In the genomic region with DNA sequence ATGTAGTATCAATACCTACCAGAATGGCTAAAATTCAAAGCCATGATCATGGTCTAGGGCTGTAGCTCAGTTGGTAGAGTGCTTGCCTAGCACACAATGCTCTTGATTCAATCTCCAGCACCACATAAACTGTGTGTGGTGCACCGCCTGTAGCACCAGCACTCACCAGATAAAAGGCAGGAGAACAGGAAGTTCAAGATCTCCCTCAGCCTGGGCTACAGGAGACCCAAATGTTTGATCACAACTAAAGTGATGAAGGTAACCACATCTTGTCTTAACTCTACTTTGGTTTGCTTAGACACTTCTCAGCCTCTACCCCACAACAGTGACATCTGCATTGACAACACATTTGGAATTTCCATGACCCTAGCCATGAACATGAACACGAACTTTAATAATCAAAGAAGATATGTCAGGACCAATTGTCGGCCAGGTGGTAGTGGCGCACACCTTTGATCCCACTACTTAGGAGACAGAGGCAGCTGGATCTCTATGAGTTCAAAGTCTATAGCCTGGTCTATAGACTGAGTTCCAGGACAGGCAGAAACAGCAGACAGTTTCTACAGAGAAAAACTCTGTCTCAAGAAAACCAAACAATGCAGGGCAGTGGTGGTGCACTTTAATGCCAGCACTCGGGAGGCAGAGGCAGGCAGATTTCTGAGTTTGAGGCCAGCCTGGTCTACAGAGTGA, we compare ENCODE assay signal across 25 mouse cellular contexts. TPM values are rescaled to one million over a fixed set of nuclear protein-coding genes. Genes with fewer than 3 reads are reported as not detected.
DNase-seq lines count a peak whose midpoint lies in the region; ATAC-seq and TF ChIP-seq lines count a peak whose summit lies in the region.
"Had no signal": no experiment of that assay in that cellular context is flagged by ENCODE, and none has a peak within 500 bp of the region (broad histone marks: within the 10 kb centered on the region; RNA-seq: fewer than 3 reads in every experiment).

No protein-coding gene starts in this region.

- peak; percentile 52 to 54; a peak in 2 of 4 replicates for TF ChIP-seq EP300 in MEL (IDR thresholded peaks at IDR 0.05; ENCODE audit: low read depth in 1 of 2, low read length in 2 of 2)

- peaks cover 2 to 12% of the 10 kb centered on the region in 2 experiments; a peak in 3 of 4 replicates for H3K4me1 ChIP-seq in MEL (ENCODE audit: control insufficient read depth in 1 of 2, insufficient read depth in 2 of 2, low read length in 2 of 2)
- H3K4me1 ChIP-seq in intestine, embryonic 15.5 days (replicated peaks), result no peaks in the 10 kb centered on the region
- no peaks in the 10 kb centered on the region; the same call in 1 of the 2 replicates for H3K4me1 ChIP-seq in forebrain, embryonic 11.5 days (replicated peaks; ENCODE audit: control insufficient read depth, insufficient read depth, low read length)
- H3K4me1 ChIP-seq: embryonic facial prominence, embryonic 12.5 days; midbrain, embryonic 12.5 days had no signal

- H3K9ac ChIP-seq in MEL (ENCODE audit: control insufficient read depth, low read depth, low read length, poor library complexity, severe bottlenecking), result no peak overlapping the region
- H3K9ac ChIP-seq in intestine, embryonic 15.5 days, result no peak overlapping the region
- no peak overlapping the region for H3K9ac ChIP-seq in forebrain, embryonic 11.5 days (ENCODE audit: low read length)
- H3K9ac ChIP-seq: embryonic facial prominence, embryonic 12.5 days; forebrain, postnatal 0 days; midbrain, embryonic 12.5 days had no signal

- no peak for TF ChIP-seq POLR2A in MEL (IDR thresholded peaks at IDR 0.05; ENCODE audit: control insufficient read depth in 1 of 2, insufficient read depth in 1 of 2, low read depth in 1 of 2, low read length in 2 of 2, poor library complexity in 1 of 2)

- no peak for TF ChIP-seq CTCF in MEL (IDR thresholded peaks at IDR 0.05 in 2 of 3, conservative IDR thresholded peaks at IDR 0.05 in 1 of 3; ENCODE audit: control insufficient read depth in 1 of 3, insufficient read depth in 1 of 3, low read depth in 2 of 3, low read length in 3 of 3, poor library complexity in 1 of 3, severe bottlenecking in 1 of 3)

- peaks cover 0 to 12% of the 10 kb centered on the region in 2 experiments; a peak in 3 of 4 replicates for H3K36me3 ChIP-seq in MEL (ENCODE audit: control insufficient read depth in 1 of 2, insufficient read depth in 2 of 2, low read length in 2 of 2)
- H3K36me3 ChIP-seq in intestine, embryonic 15.5 days, result 0 out of 2 replicates have a peak, but pooled peaks cover 5% of the 10 kb centered on the region
- H3K36me3 ChIP-seq in forebrain, embryonic 11.5 days (ENCODE audit: control insufficient read depth, insufficient read depth, low read length), result no peaks in the 10 kb centered on the region

- no peak for TF ChIP-seq RAD21 in MEL (IDR thresholded peaks at IDR 0.05; ENCODE audit: low read depth, low read length)

- H3K79me2 ChIP-seq in MEL (ENCODE audit: control insufficient read depth, insufficient read depth, low read length, poor library complexity), result no peaks in the 10 kb centered on the region

- 0 out of 2 replicates have a peak, but pooled peaks have one; percentile 23 for ATAC-seq in intestine, embryonic 15.5 days
- ATAC-seq in forebrain, embryonic 11.5 days (replicated peaks; ENCODE audit: low FRiP score), result no peak
- ATAC-seq: forebrain, postnatal 0 days had no signal

- no peaks in the 10 kb centered on the region for H3K9me3 ChIP-seq in MEL (replicated peaks; ENCODE audit: insufficient read depth, low read length)
- H3K9me3 ChIP-seq in intestine, embryonic 15.5 days, result no peaks in the 10 kb centered on the region
- no peaks in the 10 kb centered on the region for H3K9me3 ChIP-seq in forebrain, embryonic 11.5 days (ENCODE audit: control insufficient read depth, low read length)
- H3K9me3 ChIP-seq: embryonic facial prominence, embryonic 12.5 days; midbrain, embryonic 12.5 days had no signal

- H3K4me3 ChIP-seq in MEL (ENCODE audit: control insufficient read depth in 1 of 2, insufficient read depth in 1 of 2, low read depth in 2 of 2, low read length in 2 of 2), result no peak overlapping the region
- no peak overlapping the region for H3K4me3 ChIP-seq in intestine, embryonic 15.5 days (replicated peaks)
- no peak overlapping the region for H3K4me3 ChIP-seq in forebrain, embryonic 11.5 days (ENCODE audit: low read depth, low read length)
- H3K4me3 ChIP-seq: embryonic facial prominence, embryonic 12.5 days; gastrocnemius, adult 2 months; layer of hippocampus, adult 2 months; left cerebral cortex, adult 2 months; midbrain, embryonic 12.5 days had no signal

- H3K27ac ChIP-seq in MEL (ENCODE audit: control insufficient read depth, low read depth, low read length), result no peak overlapping the region
- H3K27ac ChIP-seq in intestine, embryonic 15.5 days, result no peak overlapping the region
- H3K27ac ChIP-seq in forebrain, embryonic 11.5 days (ENCODE audit: low read depth, low read length), result no peak overlapping the region
- H3K27ac ChIP-seq: embryonic facial prominence, embryonic 12.5 days; gastrocnemius, adult 2 months; kidney, postnatal 0 days; layer of hippocampus, adult 2 months; left cerebral cortex, adult 2 months; midbrain, embryonic 12.5 days had no signal

- H3K4me2 ChIP-seq in intestine, embryonic 15.5 days (replicated peaks), result no peak overlapping the region
- H3K4me2 ChIP-seq in forebrain, embryonic 11.5 days (ENCODE audit: low read depth, low read length, severe bottlenecking), result no peak overlapping the region
- H3K4me2 ChIP-seq: embryonic facial prominence, embryonic 12.5 days; midbrain, embryonic 12.5 days had no signal

- no peaks in the 10 kb centered on the region for H3K27me3 ChIP-seq in MEL (ENCODE audit: control insufficient read depth in 1 of 2, insufficient read depth in 2 of 2, low read length in 2 of 2)
- no peaks in the 10 kb centered on the region for H3K27me3 ChIP-seq in intestine, embryonic 15.5 days (replicated peaks)
- H3K27me3 ChIP-seq in forebrain, embryonic 11.5 days (ENCODE audit: control insufficient read depth, insufficient read depth, low read length), result no peaks in the 10 kb centered on the region
- H3K27me3 ChIP-seq: embryonic facial prominence, embryonic 12.5 days; midbrain, embryonic 12.5 days had no signal

- 87% methylated on average over 5 of the region's 5 CpGs for WGBS in intestine, embryonic 15.5 days
- 91% methylated on average over 5 of the region's 5 CpGs for WGBS in forebrain, embryonic 11.5 days

- DNase-seq in 416B (ENCODE audit: low read depth) (peak; percentile 19), MEL (ENCODE audit: low read depth, low spot score) (peak; percentile 65)
- DNase-seq in thymus, postnatal 0 days (ENCODE audit: low spot score), result peak; percentile 66
- no peak for DNase-seq in urinary bladder, postnatal 25 days (ENCODE audit: low spot score)
- no peak for DNase-seq in cerebellum, postnatal 4 days (ENCODE audit: low spot score in 2 of 2)
- no peak for DNase-seq in urinary bladder, postnatal 10 days (ENCODE audit: low spot score)
- DNase-seq in forebrain, embryonic 11.5 days (ENCODE audit: low spot score), result no peak
- DNase-seq: adrenal gland, postnatal 14 days; cerebellum, adult 18-20 months; cerebellum, postnatal 36 days; forebrain, postnatal 0 days; gastrocnemius, adult 2 months; kidney, adult 11 months; lung, adult 2 months; lung, postnatal 4 days had no signal

TF ChIP-seq in MEL, 35 proteins besides CTCF, POLR2A, EP300 and RAD21 (continues in another document):
- TF ChIP-seq MYC (IDR thresholded peaks at IDR 0.05; ENCODE audit: low read depth, low read length) (no peak), NRF1 (IDR thresholded peaks at IDR 0.05; ENCODE audit: insufficient read depth, low read depth, low read length, poor library complexity, severe bottlenecking) (no peak), KAT2A (conservative IDR thresholded peaks at IDR 0.05; ENCODE audit: low read depth, low read length) (no peak), TCF12 (IDR thresholded peaks at IDR 0.05; ENCODE audit: low read depth, low read length) (0 out of 2 replicates have a peak, but pooled peaks have one; percentile 36), POLR2AphosphoS5 (IDR thresholded peaks at IDR 0.05; ENCODE audit: borderline replicate concordance, low read depth, low read length) (no peak), E2F4 (IDR thresholded peaks at IDR 0.05; ENCODE audit: borderline replicate concordance, low read depth, low read length) (no peak), MAFK (IDR thresholded peaks at IDR 0.05; ENCODE audit: borderline replicate concordance, low read depth, low read length) (no peak), UBTF (IDR thresholded peaks at IDR 0.05; ENCODE audit: borderline replicate concordance, insufficient read depth, low read depth, low read length) (no peak), GATA1 (IDR thresholded peaks at IDR 0.05; ENCODE audit: low read depth, low read length) (peak; percentile 52; the same call in 1 of the 2 replicates), ELF1 (IDR thresholded peaks at IDR 0.05; ENCODE audit: low read depth, low read length) (peak; percentile 30; the same call in 1 of the 2 replicates)

RNA-seq across cellular contexts. Expression of a gene that starts 10.8 kb away (rescaled TPM):
- not detected in 2 replicates for total RNA-seq in MEL (2012; rRNA removed)
- polyA plus RNA-seq in MEL (2012; ENCODE audit: insufficient read depth in 1 of 2, insufficient read length in 2 of 2, low read depth in 1 of 2, low replicate concordance in 2 of 2, missing spikeins in 1 of 2), result under 1 TPM in 1 of 2 experiments, not detected in 1; 0.08 TPM
- polyA plus RNA-seq in intestine, embryonic 15.5 days (2015; fragmentation: Nextera tagmentation; extraction: Ambion mirVana), result 0.10 TPM in 1 of 2 replicates, not detected in the other
- polyA plus RNA-seq in thymus, postnatal 0 days (2015; fragmentation: Nextera tagmentation; extraction: Ambion mirVana), result 0.08 TPM in 1 of 2 replicates, not detected in the other
- 0.15 and 0.16 TPM in 2 replicates for polyA plus RNA-seq in forebrain, embryonic 11.5 days (2014; fragmentation: Nextera tagmentation; extraction: Ambion mirVana)
- total RNA-seq: adrenal gland, postnatal 14 days; forebrain, postnatal 0 days; gastrocnemius, adult 2 months; heart, adult 8-10 months; layer of hippocampus, adult 2 months; left cerebral cortex, adult 2 months had no signal
- polyA plus RNA-seq: forebrain, postnatal 0 days; heart, postnatal 0 days; kidney, postnatal 0 days; limb, embryonic 14.5 days; lung, adult 2 months; small intestine, adult 2 months had no signal

RNA-seq across cellular contexts. Expression of a gene that starts 34.2 kb away (rescaled TPM):
- 4.6 and 5.4 TPM in 2 replicates for total RNA-seq in MEL (2012; rRNA removed)
- 1 to 10 TPM in 1 of 2 experiments, not detected in 1; 8.4 TPM for polyA plus RNA-seq in MEL (2012; ENCODE audit: insufficient read depth in 1 of 2, insufficient read length in 2 of 2, low read depth in 1 of 2, low replicate concordance in 2 of 2, missing spikeins in 1 of 2)
- polyA plus RNA-seq in intestine, embryonic 15.5 days (2015; fragmentation: Nextera tagmentation; extraction: Ambion mirVana), result 60.1 and 66.3 TPM in 2 replicates
- polyA plus RNA-seq in thymus, postnatal 0 days (2015; fragmentation: Nextera tagmentation; extraction: Ambion mirVana), result 14.9 and 15.6 TPM in 2 replicates
- 48.6 and 50.7 TPM in 2 replicates for polyA plus RNA-seq in forebrain, embryonic 11.5 days (2014; fragmentation: Nextera tagmentation; extraction: Ambion mirVana)

RNA-seq across cellular contexts. Expression of a gene that starts 59.6 kb away (rescaled TPM):
- 533 and 601 TPM in 2 replicates for total RNA-seq in MEL (2012; rRNA removed)
- 10 to 100 TPM in 1 of 2 experiments, not detected in 1; 43.2 TPM for polyA plus RNA-seq in MEL (2012; ENCODE audit: insufficient read depth in 1 of 2, insufficient read length in 2 of 2, low read depth in 1 of 2, low replicate concordance in 2 of 2, missing spikeins in 1 of 2)
- 75.2 and 78.0 TPM in 2 replicates for polyA plus RNA-seq in intestine, embryonic 15.5 days (2015; fragmentation: Nextera tagmentation; extraction: Ambion mirVana)
- polyA plus RNA-seq in thymus, postnatal 0 days (2015; fragmentation: Nextera tagmentation; extraction: Ambion mirVana), result 54.9 and 67.3 TPM in 2 replicates
- 83.2 and 84.4 TPM in 2 replicates for polyA plus RNA-seq in forebrain, embryonic 11.5 days (2014; fragmentation: Nextera tagmentation; extraction: Ambion mirVana)

Comparison
In these comparisons a context has a peak if more than half of its experiments do, and no peak if none do; other contexts are left out.
1. DNase-seq: peak in 416B (single experiment), MEL (single experiment) and thymus, postnatal 0 days (single experiment); none in urinary bladder, postnatal 25 days (single experiment), cerebellum, postnatal 4 days (0 of 2), urinary bladder, postnatal 10 days (single experiment) and forebrain, embryonic 11.5 days (single experiment).